Mouse (Mus musculus): ENCODE results near the gene St7l. TPM values are rescaled to one million over a fixed set of nuclear protein-coding genes. Genes with fewer than 3 reads are reported as not detected.
"Not testable (repeated sequence)": the region's sequence is repeated elsewhere in the genome, so short reads cannot be mapped to it uniquely, and the experiment has no call there.

St7l gene
- polyA plus RNA-seq, 1 experiment from 2014 or later = 35.5 TPM

- H3K27me3 ChIP-seq (ENCODE audit: low read depth, poor library complexity, severe bottlenecking) = no peaks in the 10 kb centered on the region
- H3K4me1 ChIP-seq = no peaks in the 10 kb centered on the region
- no peak overlapping the region for H3K4me3 ChIP-seq
- no peak for DNase-seq (ENCODE audit: low spot score)
- peaks cover 64% of the 10 kb centered on the region for H3K36me3 ChIP-seq
- 87% methylated on average over 1 of the region's 1 CpGs for WGBS
- no peak overlapping the region for H3K27ac ChIP-seq (replicated peaks)
- 0 out of 2 replicates have a peak, but pooled peaks cover 3% of the 10 kb centered on the region for H3K9me3 ChIP-seq (replicated peaks)
These were observed 9.3 kb upstream of the St7l start for GRCm38 (mm10) chr3:104854465-104854864.

DNA sequence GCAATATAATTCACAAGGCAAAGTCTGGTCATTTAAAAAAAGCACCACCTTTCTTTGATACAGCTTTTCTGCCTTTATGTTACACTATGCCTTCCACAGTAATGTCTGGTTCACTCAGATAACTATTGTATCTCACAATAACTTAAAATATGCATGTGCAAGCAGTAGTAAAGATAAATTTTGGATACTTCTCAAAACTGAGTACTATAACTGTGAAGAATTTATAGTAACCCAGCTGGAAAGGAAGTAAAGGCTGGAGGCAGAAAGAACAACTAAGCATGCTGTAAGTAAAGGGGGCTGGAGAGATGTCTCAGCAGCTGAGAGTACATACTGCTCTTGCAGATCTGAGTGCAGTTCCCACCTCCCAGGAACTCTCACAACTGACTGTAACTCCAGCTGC lies 8.9 kb upstream of the St7l start:
- Histone ChIP-seq H3K9me3 (replicated peaks) (0 out of 2 replicates have a peak, but pooled peaks cover under 1% of the 10 kb centered on the region), H3K36me3 (peaks cover 64% of the 10 kb centered on the region), H3K4me3 (no peak overlapping the region), H3K27ac (replicated peaks) (no peak overlapping the region), H3K27me3 (ENCODE audit: low read depth, poor library complexity, severe bottlenecking) (no peaks in the 10 kb centered on the region), H3K4me1 (no peaks in the 10 kb centered on the region)
- DNase-seq (ENCODE audit: low spot score) = no peak

DNA sequence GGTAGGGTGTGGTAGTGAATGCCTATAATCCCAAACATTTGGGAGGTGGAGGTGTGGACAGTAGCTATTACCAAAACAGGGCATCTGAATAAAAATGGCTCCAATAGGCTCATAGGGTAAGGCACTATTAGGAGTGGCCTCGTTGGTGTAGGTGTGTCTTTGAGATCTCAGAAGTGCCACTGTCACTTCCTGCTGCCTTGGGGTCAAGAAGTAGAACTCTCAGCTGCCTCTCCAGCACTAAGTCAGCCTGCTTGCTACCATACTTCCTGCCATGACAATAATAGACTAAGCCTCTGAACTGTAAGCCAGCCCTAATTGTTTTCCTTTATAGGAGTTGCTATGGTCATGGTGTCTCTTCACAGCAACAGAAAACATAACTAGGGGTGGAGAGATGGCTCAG lies 7.7 kb upstream of the St7l start:
- Histone ChIP-seq H3K4me1 (0 out of 2 replicates have a peak, but pooled peaks cover under 1% of the 10 kb centered on the region), H3K27ac (replicated peaks) (no peak overlapping the region), H3K9me3 (replicated peaks) (no peaks in the 10 kb centered on the region), H3K27me3 (ENCODE audit: low read depth, poor library complexity, severe bottlenecking) (no peaks in the 10 kb centered on the region), H3K36me3 (peaks cover 63% of the 10 kb centered on the region), H3K4me3 (no peak overlapping the region)
- no peak for DNase-seq (ENCODE audit: low spot score)
- 78% methylated on average over 1 of the region's 1 CpGs for WGBS

DNA sequence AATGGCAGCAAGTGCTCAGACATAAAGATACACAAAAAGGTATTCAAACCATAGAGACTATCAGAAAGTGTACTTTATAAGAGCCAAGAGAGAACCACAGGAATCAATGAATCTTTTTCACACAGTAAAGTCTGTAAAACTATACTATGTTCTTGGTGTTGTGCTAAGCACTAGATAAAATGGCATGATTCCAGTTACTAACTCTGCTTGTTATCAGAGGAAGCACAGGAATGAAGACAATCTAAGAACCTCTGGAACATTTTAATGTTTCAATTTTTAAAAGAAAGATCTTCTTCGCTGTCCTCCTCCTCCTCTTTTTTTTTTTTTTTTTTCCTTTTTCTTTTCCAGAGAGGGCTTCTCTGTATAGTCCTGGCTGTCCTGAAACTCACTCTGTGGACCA lies 5.2 kb upstream of the St7l start:
- peaks cover 25% of the 10 kb centered on the region for H3K4me1 ChIP-seq
- H3K9me3 ChIP-seq (replicated peaks) = no peaks in the 10 kb centered on the region
- no peak for DNase-seq (ENCODE audit: low spot score)
- 94% methylated on average over 1 of the region's 1 CpGs for WGBS
- H3K27ac ChIP-seq (replicated peaks) = no peak overlapping the region
- no peaks in the 10 kb centered on the region for H3K27me3 ChIP-seq (ENCODE audit: low read depth, poor library complexity, severe bottlenecking)
- no peak overlapping the region for H3K4me3 ChIP-seq
- H3K36me3 ChIP-seq = peaks cover 52% of the 10 kb centered on the region

DNA sequence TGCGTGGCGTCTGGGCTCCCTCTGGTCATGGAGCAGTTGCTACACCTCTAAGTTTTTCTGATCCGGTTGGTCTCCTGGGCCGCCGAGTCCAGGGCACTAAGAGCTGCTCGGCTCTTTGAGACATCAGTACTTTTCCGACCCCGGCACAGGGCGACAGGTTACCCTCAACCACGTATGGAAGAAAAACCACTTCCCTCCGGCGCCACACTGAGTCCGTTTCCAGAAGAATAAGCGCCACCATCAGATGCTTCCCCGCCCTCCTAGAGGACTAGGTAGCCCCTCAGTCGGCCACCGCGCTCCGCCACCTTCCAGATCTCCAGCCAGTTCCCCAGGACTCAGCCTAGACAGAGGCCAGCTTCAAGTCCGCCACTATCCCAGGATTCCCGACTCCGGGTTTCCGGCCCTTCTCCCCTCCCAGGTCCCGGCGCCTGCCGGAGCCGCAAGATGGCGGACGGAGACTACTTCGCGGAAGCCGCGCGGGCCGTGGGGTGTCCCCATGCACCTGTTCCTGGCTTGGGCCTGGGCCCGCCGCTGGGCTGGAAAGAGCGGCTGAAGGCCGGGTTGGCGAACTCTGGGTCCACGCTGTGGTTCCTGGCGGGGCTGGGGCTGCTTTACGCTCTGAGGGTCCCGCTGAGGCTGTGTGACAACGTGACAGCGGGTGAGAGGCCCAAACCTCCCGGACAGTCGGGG lies 991 bp downstream of the St7l start:
- peaks cover 36% of the 10 kb centered on the region for H3K4me1 ChIP-seq
- under 1% methylated on average over 48 of the region's 48 CpGs for WGBS
- peaks cover 24% of the 10 kb centered on the region for H3K36me3 ChIP-seq
- peak; percentile 87 for DNase-seq (ENCODE audit: low spot score)
- peak overlapping the region; percentile 98 for H3K4me3 ChIP-seq
- H3K9me3 ChIP-seq (replicated peaks) = no peaks in the 10 kb centered on the region
- H3K27me3 ChIP-seq (ENCODE audit: low read depth, poor library complexity, severe bottlenecking) = no peaks in the 10 kb centered on the region
- H3K27ac ChIP-seq (replicated peaks) = peak overlapping the region; percentile 98

DNA sequence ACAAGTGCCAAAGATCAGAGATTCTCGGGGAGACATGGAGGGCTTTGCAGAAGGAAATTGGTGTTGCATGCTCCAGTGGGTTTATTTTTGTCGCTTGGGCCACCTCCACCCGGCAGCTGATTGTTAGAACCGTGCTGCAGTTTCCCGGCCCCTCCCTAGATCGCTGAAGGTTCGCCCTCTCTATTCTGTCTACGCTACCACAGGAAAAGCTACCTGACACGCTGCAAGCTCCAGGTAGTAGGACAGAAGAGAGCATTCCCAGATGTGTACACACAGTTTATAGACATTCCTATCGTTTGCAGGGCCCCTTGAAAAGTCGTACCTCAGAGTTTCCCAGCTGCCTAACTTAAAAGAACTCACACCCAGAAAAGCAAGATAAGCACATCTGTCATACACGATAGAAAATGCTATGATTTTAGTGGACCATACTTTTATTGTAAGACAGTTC lies 1.6 kb downstream of the St7l start:
- H3K4me1 ChIP-seq = peaks cover 36% of the 10 kb centered on the region
- WGBS = 3% methylated on average over 12 of the region's 12 CpGs

DNA sequence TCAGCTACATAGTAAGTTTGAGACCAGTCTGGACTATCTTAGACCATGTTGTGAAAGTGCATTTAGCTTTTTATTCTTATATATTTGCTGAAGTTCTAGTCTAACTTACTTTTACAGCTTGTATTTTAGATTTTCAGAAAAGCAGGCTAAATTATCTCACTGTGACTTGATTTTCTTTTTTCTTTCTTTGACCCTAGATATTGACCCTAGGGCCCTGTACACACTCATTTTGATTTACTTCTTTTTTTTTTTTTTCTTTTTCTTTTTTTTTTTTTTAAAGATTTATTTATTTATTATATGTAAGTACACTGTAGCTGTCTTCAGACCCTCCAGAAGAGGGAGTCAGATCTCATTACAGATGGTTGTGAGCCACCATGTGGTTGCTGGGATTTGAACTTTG lies 2.9 kb downstream of the St7l start:
- not testable (repeated sequence) for H3K9me3 ChIP-seq (replicated peaks); DNase-seq (ENCODE audit: low spot score); H3K27ac ChIP-seq (replicated peaks); H3K27me3 ChIP-seq (ENCODE audit: low read depth, poor library complexity, severe bottlenecking)
- H3K4me3 ChIP-seq = peak overlapping the region; percentile 98; the same call in 1 of the 2 replicates
- H3K4me1 ChIP-seq = peaks cover 30% of the 10 kb centered on the region
- peaks cover 31% of the 10 kb centered on the region for H3K36me3 ChIP-seq

More for the DNA sequence above, 1.6 kb downstream of the St7l start:
- H3K36me3 ChIP-seq = peaks cover 27% of the 10 kb centered on the region
- H3K9me3 ChIP-seq (replicated peaks) = no peaks in the 10 kb centered on the region
- no peaks in the 10 kb centered on the region for H3K27me3 ChIP-seq (ENCODE audit: low read depth, poor library complexity, severe bottlenecking)
- H3K4me3 ChIP-seq = peak overlapping the region; percentile 98
- H3K27ac ChIP-seq (replicated peaks) = peak overlapping the region; percentile 98
- no peak for DNase-seq (ENCODE audit: low spot score)

GRCm38 (mm10) chr3:104869611-104870010 lies 5.8 kb downstream of the St7l start:
- no peaks in the 10 kb centered on the region for H3K9me3 ChIP-seq (replicated peaks)
- H3K27me3 ChIP-seq (ENCODE audit: low read depth, poor library complexity, severe bottlenecking) = no peaks in the 10 kb centered on the region
- no peak overlapping the region for H3K27ac ChIP-seq (replicated peaks)
- no peak for DNase-seq (ENCODE audit: low spot score)
- peaks cover 10% of the 10 kb centered on the region for H3K4me1 ChIP-seq
- no peak overlapping the region for H3K4me3 ChIP-seq
- H3K36me3 ChIP-seq = peaks cover 60% of the 10 kb centered on the region

- no peaks in the 10 kb centered on the region; the same call in 1 of the 2 replicates for H3K9me3 ChIP-seq (replicated peaks)
- no peaks in the 10 kb centered on the region for H3K27me3 ChIP-seq (ENCODE audit: low read depth, poor library complexity, severe bottlenecking)
- no peak for DNase-seq (ENCODE audit: low spot score)
- no peaks in the 10 kb centered on the region for H3K4me1 ChIP-seq
- WGBS = 88% methylated on average over 3 of the region's 3 CpGs
- H3K27ac ChIP-seq (replicated peaks) = no peak overlapping the region
- H3K4me3 ChIP-seq = no peak overlapping the region
- H3K36me3 ChIP-seq = peaks cover 77% of the 10 kb centered on the region
These were observed 24.8 kb downstream of the St7l start for GRCm38 (mm10) chr3:104888585-104888984.

DNA sequence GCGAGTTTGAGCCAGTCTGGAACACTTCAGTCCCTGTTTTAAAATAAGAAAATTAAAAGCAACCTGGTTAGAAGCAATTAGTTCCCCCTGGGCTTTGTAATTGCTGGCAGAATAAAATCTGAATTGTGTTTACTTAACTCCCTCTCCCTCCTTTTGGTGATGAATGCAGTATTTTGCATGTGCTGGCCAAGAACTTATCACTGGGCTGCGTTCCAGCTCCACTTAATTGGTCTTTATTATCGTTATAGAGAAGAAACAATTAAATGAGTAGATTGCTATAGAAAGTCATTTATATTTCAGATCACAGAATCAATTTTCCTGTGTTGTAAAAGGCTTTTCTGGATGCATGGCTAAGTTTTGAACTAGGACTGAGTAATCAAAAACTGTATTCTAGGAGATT lies 32.3 kb downstream of the St7l start:
- no peak for DNase-seq (ENCODE audit: low spot score)
- H3K4me3 ChIP-seq = no peak overlapping the region
- H3K27me3 ChIP-seq (ENCODE audit: low read depth, poor library complexity, severe bottlenecking) = no peaks in the 10 kb centered on the region
- H3K36me3 ChIP-seq = peaks cover 89% of the 10 kb centered on the region
- no peaks in the 10 kb centered on the region for H3K9me3 ChIP-seq (replicated peaks)
- 92% methylated on average over 3 of the region's 3 CpGs for WGBS
- no peak overlapping the region for H3K27ac ChIP-seq (replicated peaks)
- H3K4me1 ChIP-seq = no peaks in the 10 kb centered on the region

DNA sequence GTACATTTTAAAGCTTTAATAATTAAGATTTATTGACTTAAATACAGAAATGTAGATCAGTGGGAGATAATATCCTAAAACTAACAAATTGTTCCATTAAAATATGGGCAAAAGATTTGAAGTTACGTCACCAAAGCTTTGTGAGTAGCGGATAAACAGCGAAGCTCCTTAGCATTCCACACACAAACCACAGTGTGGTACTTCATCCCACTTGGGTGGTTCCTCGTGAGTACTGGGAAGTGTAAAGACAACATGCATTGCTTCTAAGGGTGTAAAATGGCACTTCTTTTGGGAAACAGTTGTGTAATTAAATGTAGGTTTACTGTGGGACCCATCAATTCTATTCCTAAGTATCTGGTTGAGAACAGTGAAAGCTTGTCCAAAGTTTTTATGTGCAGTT lies 37.3 kb downstream of the St7l start:
- Histone ChIP-seq H3K4me1 (no peaks in the 10 kb centered on the region), H3K27ac (replicated peaks) (no peak overlapping the region), H3K4me3 (no peak overlapping the region), H3K9me3 (replicated peaks) (no peaks in the 10 kb centered on the region), H3K36me3 (peaks cover 75% of the 10 kb centered on the region), H3K27me3 (ENCODE audit: low read depth, poor library complexity, severe bottlenecking) (no peaks in the 10 kb centered on the region)
- 92% methylated on average over 4 of the region's 4 CpGs for WGBS
- no peak for DNase-seq (ENCODE audit: low spot score)

GRCm38 (mm10) chr3:104905389-104905788 lies 41.6 kb downstream of the St7l start:
- H3K4me1 ChIP-seq = no peaks in the 10 kb centered on the region
- no peaks in the 10 kb centered on the region for H3K27me3 ChIP-seq (ENCODE audit: low read depth, poor library complexity, severe bottlenecking)
- no peaks in the 10 kb centered on the region for H3K9me3 ChIP-seq (replicated peaks)
- H3K27ac ChIP-seq (replicated peaks) = no peak overlapping the region
- H3K36me3 ChIP-seq = peaks cover 56% of the 10 kb centered on the region
- 93% methylated on average over 4 of the region's 4 CpGs for WGBS
- no peak for DNase-seq (ENCODE audit: low spot score)
- no peak overlapping the region for H3K4me3 ChIP-seq

- Histone ChIP-seq H3K4me1 (no peaks in the 10 kb centered on the region), H3K9me3 (replicated peaks) (no peaks in the 10 kb centered on the region), H3K27me3 (ENCODE audit: low read depth, poor library complexity, severe bottlenecking) (no peaks in the 10 kb centered on the region), H3K27ac (replicated peaks) (no peak overlapping the region), H3K4me3 (no peak overlapping the region), H3K36me3 (peaks cover 58% of the 10 kb centered on the region)
- no peak for DNase-seq (ENCODE audit: low spot score)
- 89% methylated on average over 3 of the region's 3 CpGs for WGBS
These were observed 42.2 kb downstream of the St7l start for GRCm38 (mm10) chr3:104906007-104906406.
